Mouse (Mus musculus): ENCODE measurements around the gene Myo1d.

- TF ChIP-seq CTCF (IDR thresholded peaks at IDR 0.05) (no peak), EP300 (IDR thresholded peaks at IDR 0.05) (no peak)
Measured at GRCm38 (mm10) chr11:80512313-80513056, 267.3 kb downstream of the Myo1d start.
